Mouse (Mus musculus): ENCODE data around the gene Gan. TPM values are rescaled to one million over a fixed set of nuclear protein-coding genes. Genes with fewer than 3 reads are reported as not detected.
A peak's percentile ranks its signal among the peaks of the same experiment; 100 is the strongest.

The Gan gene
- polyA plus RNA-seq, 1 experiment from 2014 or later: 1.7 TPM

- ATAC-seq (replicated peaks; ENCODE audit: insufficient number of reproducible peaks, low FRiP score, low TSS enrichment): 0 out of 2 replicates have a peak, but pooled peaks have one; percentile 11
- 24% methylated on average over 6 of the region's 6 CpGs for WGBS (ENCODE audit: insufficient replicate concordance)
- 0 out of 2 replicates have a peak overlapping the region, but pooled peaks have one; percentile 6 for H3K9ac ChIP-seq (ENCODE audit: low read depth, low read length)
These were observed 41.7 kb downstream of the Gan start for GRCm38 (mm10) chr8:117199658-117200057.

GRCm38 (mm10) chr8:117200346-117200745 lies 42.4 kb downstream of the Gan start:
- Histone ChIP-seq H3K9ac (ENCODE audit: low read depth, low read length) (peak overlapping the region; percentile 34; the same call in 1 of the 2 replicates), H3K4me1 (ENCODE audit: control insufficient read depth, insufficient read depth, low read length) (peaks cover 39% of the 10 kb centered on the region), H3K27me3 (ENCODE audit: control insufficient read depth, insufficient read depth, low read length) (no peaks in the 10 kb centered on the region), H3K4me3 (ENCODE audit: low read depth, low read length) (no peak overlapping the region), H3K36me3 (ENCODE audit: control insufficient read depth, insufficient read depth, low read length) (peaks cover 18% of the 10 kb centered on the region), H3K9me3 (replicated peaks; ENCODE audit: control insufficient read depth, low read length) (no peaks in the 10 kb centered on the region), H3K27ac (ENCODE audit: low read depth, low read length) (peak overlapping the region; percentile 81), H3K4me2 (peak overlapping the region; percentile 31)
- 42% methylated on average over 13 of the region's 13 CpGs for WGBS (ENCODE audit: insufficient replicate concordance)
- ATAC-seq (replicated peaks; ENCODE audit: insufficient number of reproducible peaks, low FRiP score, low TSS enrichment): 0 out of 2 replicates have a peak, but pooled peaks have one; percentile 12

More at GRCm38 (mm10) chr8:117199658-117200057, 41.7 kb downstream of the Gan start:
- Histone ChIP-seq H3K9me3 (replicated peaks; ENCODE audit: control insufficient read depth, low read length) (no peaks in the 10 kb centered on the region), H3K36me3 (ENCODE audit: control insufficient read depth, insufficient read depth, low read length) (peaks cover 21% of the 10 kb centered on the region), H3K4me1 (ENCODE audit: control insufficient read depth, insufficient read depth, low read length) (peaks cover 39% of the 10 kb centered on the region), H3K27me3 (ENCODE audit: control insufficient read depth, insufficient read depth, low read length) (no peaks in the 10 kb centered on the region), H3K4me2 (0 out of 2 replicates have a peak overlapping the region, but pooled peaks have one; percentile 5), H3K4me3 (ENCODE audit: low read depth, low read length) (no peak overlapping the region), H3K27ac (ENCODE audit: low read depth, low read length) (peak overlapping the region; percentile 81)

GRCm38 (mm10) chr8:117200803-117201202 lies 42.9 kb downstream of the Gan start:
- Histone ChIP-seq H3K9ac (ENCODE audit: low read depth, low read length) (peak overlapping the region; percentile 34; the same call in 1 of the 2 replicates), H3K27me3 (ENCODE audit: control insufficient read depth, insufficient read depth, low read length) (no peaks in the 10 kb centered on the region), H3K4me2 (peak overlapping the region; percentile 31), H3K9me3 (replicated peaks; ENCODE audit: control insufficient read depth, low read length) (no peaks in the 10 kb centered on the region), H3K4me3 (ENCODE audit: low read depth, low read length) (no peak overlapping the region), H3K4me1 (ENCODE audit: control insufficient read depth, insufficient read depth, low read length) (peaks cover 39% of the 10 kb centered on the region), H3K27ac (ENCODE audit: low read depth, low read length) (peak overlapping the region; percentile 81), H3K36me3 (ENCODE audit: control insufficient read depth, insufficient read depth, low read length) (peaks cover 15% of the 10 kb centered on the region)
- 61% methylated on average over 9 of the region's 9 CpGs for WGBS (ENCODE audit: insufficient replicate concordance)
- peak; percentile 47 for ATAC-seq (replicated peaks; ENCODE audit: insufficient number of reproducible peaks, low FRiP score, low TSS enrichment)

DNA sequence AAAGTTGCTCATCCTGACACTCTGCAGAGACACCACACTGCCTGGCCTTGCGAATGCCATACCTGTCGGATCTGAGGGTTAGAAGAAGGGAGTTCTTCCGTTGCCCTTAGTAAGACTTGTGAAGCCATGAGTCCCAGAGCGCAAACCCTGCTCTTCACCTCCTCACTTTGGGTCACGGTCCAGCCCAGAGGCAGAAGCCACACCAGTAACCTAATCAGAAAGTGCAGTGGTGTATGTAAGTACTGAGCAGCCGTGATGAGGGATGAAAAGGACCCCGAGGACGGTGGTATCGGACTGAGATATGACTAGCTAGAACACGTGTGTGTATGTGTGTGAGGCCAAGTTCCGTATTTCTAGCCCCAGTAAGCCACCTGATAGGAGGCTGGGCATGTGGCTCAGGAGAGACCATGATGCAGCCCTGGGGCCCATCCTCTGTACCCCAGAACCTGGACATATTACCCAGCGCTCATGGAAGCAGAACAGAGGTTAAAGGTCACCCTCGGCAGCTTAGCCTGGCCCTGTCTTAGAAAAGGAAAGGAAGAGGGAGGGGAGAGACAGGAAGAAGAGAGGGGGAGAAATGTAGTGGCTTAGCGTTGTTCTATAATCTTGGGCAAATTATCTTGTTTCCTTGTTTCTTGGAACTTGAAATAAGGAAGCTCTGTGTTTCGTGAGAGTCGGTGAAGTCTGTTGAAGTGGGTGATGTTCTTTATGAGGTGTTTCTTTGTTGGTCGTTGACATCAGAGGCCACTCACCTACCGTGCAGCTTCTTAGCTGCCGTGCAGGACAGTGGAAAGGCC lies 43.5 kb downstream of the Gan start:
- H3K4me1 ChIP-seq (ENCODE audit: control insufficient read depth, insufficient read depth, low read length): peaks cover 39% of the 10 kb centered on the region

DNA sequence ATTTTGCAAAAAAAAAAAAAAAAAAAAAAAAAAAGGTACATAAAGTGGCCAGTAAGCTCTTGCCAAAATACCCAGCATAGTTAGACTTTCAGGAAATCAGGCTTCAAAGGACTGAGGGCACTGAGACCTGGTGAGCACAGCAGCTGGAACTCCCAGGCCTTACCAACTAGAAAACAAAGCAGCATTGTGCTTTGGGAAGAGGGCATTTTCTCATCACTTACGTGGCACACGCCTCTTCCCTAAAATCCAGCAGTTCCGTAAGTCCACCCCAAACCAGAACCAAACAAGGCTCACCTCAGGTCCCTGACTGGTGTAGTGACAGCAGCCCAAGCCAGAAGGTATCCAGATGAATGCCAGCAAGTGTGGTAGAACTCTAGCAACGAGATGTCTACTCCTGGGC lies 45.1 kb downstream of the Gan start:
- ATAC-seq (replicated peaks; ENCODE audit: insufficient number of reproducible peaks, low FRiP score, low TSS enrichment): no peak
- no peak overlapping the region for H3K4me2 ChIP-seq
- WGBS (ENCODE audit: insufficient replicate concordance): 84% methylated on average over 4 of the region's 4 CpGs
- H3K9ac ChIP-seq (ENCODE audit: low read depth, low read length): no peak overlapping the region
- H3K4me1 ChIP-seq (ENCODE audit: control insufficient read depth, insufficient read depth, low read length): peaks cover 32% of the 10 kb centered on the region
- H3K4me3 ChIP-seq (ENCODE audit: low read depth, low read length): no peak overlapping the region
- H3K27ac ChIP-seq (ENCODE audit: low read depth, low read length): no peak overlapping the region
- H3K36me3 ChIP-seq (ENCODE audit: control insufficient read depth, insufficient read depth, low read length): peaks cover 6% of the 10 kb centered on the region; the same call in 1 of the 2 replicates
- H3K27me3 ChIP-seq (ENCODE audit: control insufficient read depth, insufficient read depth, low read length): no peaks in the 10 kb centered on the region
- H3K9me3 ChIP-seq (replicated peaks; ENCODE audit: control insufficient read depth, low read length): no peaks in the 10 kb centered on the region

More for the DNA sequence above, 43.5 kb downstream of the Gan start:
- Histone ChIP-seq H3K4me2 (no peak overlapping the region), H3K36me3 (ENCODE audit: control insufficient read depth, insufficient read depth, low read length) (peaks cover 9% of the 10 kb centered on the region; the same call in 1 of the 2 replicates), H3K27me3 (ENCODE audit: control insufficient read depth, insufficient read depth, low read length) (no peaks in the 10 kb centered on the region), H3K9ac (ENCODE audit: low read depth, low read length) (no peak overlapping the region), H3K9me3 (replicated peaks; ENCODE audit: control insufficient read depth, low read length) (no peaks in the 10 kb centered on the region), H3K4me3 (ENCODE audit: low read depth, low read length) (no peak overlapping the region), H3K27ac (ENCODE audit: low read depth, low read length) (peak overlapping the region; percentile 70)
- ATAC-seq (replicated peaks; ENCODE audit: insufficient number of reproducible peaks, low FRiP score, low TSS enrichment): no peak
- WGBS (ENCODE audit: insufficient replicate concordance): 64% methylated on average over 19 of the region's 19 CpGs

GRCm38 (mm10) chr8:117205884-117206283 lies 47.9 kb downstream of the Gan start:
- no peak for ATAC-seq (replicated peaks; ENCODE audit: insufficient number of reproducible peaks, low FRiP score, low TSS enrichment)
- no peak overlapping the region for H3K4me3 ChIP-seq (ENCODE audit: low read depth, low read length)
- 85% methylated on average over 4 of the region's 4 CpGs for WGBS (ENCODE audit: insufficient replicate concordance)
- H3K4me1 ChIP-seq (ENCODE audit: control insufficient read depth, insufficient read depth, low read length): peaks cover 9% of the 10 kb centered on the region; the same call in 1 of the 2 replicates
- H3K27ac ChIP-seq (ENCODE audit: low read depth, low read length): no peak overlapping the region
- no peaks in the 10 kb centered on the region for H3K9me3 ChIP-seq (replicated peaks; ENCODE audit: control insufficient read depth, low read length)
- no peak overlapping the region for H3K4me2 ChIP-seq
- H3K9ac ChIP-seq (ENCODE audit: low read depth, low read length): no peak overlapping the region
- H3K27me3 ChIP-seq (ENCODE audit: control insufficient read depth, insufficient read depth, low read length): no peaks in the 10 kb centered on the region
- peaks cover 6% of the 10 kb centered on the region; the same call in 1 of the 2 replicates for H3K36me3 ChIP-seq (ENCODE audit: control insufficient read depth, insufficient read depth, low read length)

DNA sequence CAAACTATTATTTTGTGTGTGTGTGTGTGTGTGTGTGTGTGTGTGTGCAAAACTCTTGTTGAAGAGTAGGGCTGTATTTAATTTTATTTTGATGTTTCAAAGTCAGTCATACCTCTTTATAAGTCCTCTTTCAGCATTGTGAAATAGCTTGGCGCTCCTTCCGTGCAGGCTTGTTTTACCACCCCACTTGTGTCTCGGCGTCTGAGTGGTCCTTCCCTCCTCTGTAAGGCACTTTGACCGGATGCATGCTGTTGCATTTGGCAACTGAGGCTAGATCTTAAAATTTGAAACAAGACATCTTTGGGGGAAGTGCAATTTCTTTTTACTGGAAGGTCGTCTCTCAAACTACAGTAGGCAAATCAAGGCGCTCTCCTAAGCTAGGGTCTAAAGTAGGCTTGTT lies 48.7 kb downstream of the Gan start:
- Histone ChIP-seq H3K9ac (ENCODE audit: low read depth, low read length) (no peak overlapping the region), H3K27me3 (ENCODE audit: control insufficient read depth, insufficient read depth, low read length) (no peaks in the 10 kb centered on the region)
- 91% methylated on average over 7 of the region's 7 CpGs for WGBS (ENCODE audit: insufficient replicate concordance)

GRCm38 (mm10) chr8:117209150-117209549 lies 51.2 kb downstream of the Gan start:
- peaks cover 4% of the 10 kb centered on the region; the same call in 1 of the 2 replicates for H3K36me3 ChIP-seq (ENCODE audit: control insufficient read depth, insufficient read depth, low read length)

More for the DNA sequence above, 48.7 kb downstream of the Gan start:
- H3K36me3 ChIP-seq (ENCODE audit: control insufficient read depth, insufficient read depth, low read length): peaks cover 6% of the 10 kb centered on the region; the same call in 1 of the 2 replicates
- peaks cover 3% of the 10 kb centered on the region; the same call in 1 of the 2 replicates for H3K4me1 ChIP-seq (ENCODE audit: control insufficient read depth, insufficient read depth, low read length)
- H3K4me3 ChIP-seq (ENCODE audit: low read depth, low read length): no peak overlapping the region
- no peak overlapping the region for H3K4me2 ChIP-seq
- ATAC-seq (replicated peaks; ENCODE audit: insufficient number of reproducible peaks, low FRiP score, low TSS enrichment): no peak
- H3K27ac ChIP-seq (ENCODE audit: low read depth, low read length): no peak overlapping the region
- no peaks in the 10 kb centered on the region for H3K9me3 ChIP-seq (replicated peaks; ENCODE audit: control insufficient read depth, low read length)

More at GRCm38 (mm10) chr8:117209150-117209549, 51.2 kb downstream of the Gan start:
- Histone ChIP-seq H3K27ac (ENCODE audit: low read depth, low read length) (no peak overlapping the region), H3K4me2 (no peak overlapping the region), H3K9me3 (replicated peaks; ENCODE audit: control insufficient read depth, low read length) (no peaks in the 10 kb centered on the region), H3K4me1 (ENCODE audit: control insufficient read depth, insufficient read depth, low read length) (no peaks in the 10 kb centered on the region; the same call in 1 of the 2 replicates), H3K4me3 (ENCODE audit: low read depth, low read length) (no peak overlapping the region), H3K9ac (ENCODE audit: low read depth, low read length) (no peak overlapping the region), H3K27me3 (ENCODE audit: control insufficient read depth, insufficient read depth, low read length) (no peaks in the 10 kb centered on the region)
- WGBS (ENCODE audit: insufficient replicate concordance): 84% methylated on average over 12 of the region's 12 CpGs
- ATAC-seq (replicated peaks; ENCODE audit: insufficient number of reproducible peaks, low FRiP score, low TSS enrichment): no peak

Measured in heart, embryonic 11.5 days (tissue).